Comparison of ENCODE assay signal across 7 mouse cellular contexts in the genomic region with DNA sequence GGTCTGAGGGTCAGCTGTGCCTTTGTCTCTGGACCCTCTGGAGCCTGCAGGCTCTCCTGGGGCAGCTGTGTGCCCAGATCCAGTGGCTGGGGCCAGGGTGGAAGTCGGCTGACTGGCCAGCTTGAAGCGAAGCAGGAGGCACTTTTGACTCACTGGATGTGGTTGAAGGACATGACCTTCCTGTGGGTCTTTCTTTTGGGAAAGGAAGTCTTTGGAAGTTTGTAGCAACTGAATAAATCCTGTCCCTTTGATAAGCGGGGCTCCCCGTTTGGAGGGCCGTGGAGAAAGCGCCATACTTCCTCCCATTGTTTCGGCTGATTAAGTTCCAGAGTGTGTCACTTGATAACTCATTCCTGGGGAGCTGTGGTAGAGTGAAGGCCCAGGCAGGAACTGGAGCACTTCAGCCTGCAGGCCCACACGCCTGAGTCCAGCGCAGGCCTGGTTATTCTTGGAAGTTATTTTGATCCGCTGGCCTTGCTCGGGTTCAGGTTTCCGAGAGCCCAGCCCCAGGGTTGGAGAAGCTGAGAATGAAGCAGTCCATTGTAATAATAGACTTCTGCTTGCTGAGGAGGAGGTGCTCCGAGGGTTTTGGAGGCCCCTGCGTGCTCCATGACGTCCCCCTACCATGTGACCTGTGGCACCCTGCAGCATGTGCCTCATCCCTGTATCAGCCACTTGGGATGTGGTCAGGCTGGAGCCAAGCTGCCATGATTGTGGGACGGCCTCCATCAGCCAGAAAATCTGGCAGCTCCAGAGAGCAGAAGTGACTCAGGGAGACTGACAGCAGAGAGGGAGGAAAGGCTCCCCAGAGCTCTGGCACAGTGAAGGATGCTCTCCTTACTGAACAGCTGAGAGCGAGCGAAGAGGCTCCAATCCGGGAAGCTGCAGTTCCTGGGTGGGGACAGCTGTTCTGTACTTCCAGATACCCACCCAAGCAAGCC.
A peak's percentile ranks its signal among the peaks of the same experiment; 100 is the strongest.
DNase-seq lines count a peak whose midpoint lies in the region; ATAC-seq lines count a peak whose summit lies in the region.

No protein-coding gene starts in this region.

- DNase-seq in liver, embryonic 11.5 days (ENCODE audit: low spot score): no peak
- no peak for DNase-seq in neural tube, embryonic 11.5 days (ENCODE audit: low spot score)
- no peak for DNase-seq in thymus, postnatal 0 days (ENCODE audit: low spot score)

- H3K4me1 ChIP-seq in embryonic facial prominence, embryonic 13.5 days: peaks cover 8% of the 10 kb centered on the region; the same call in 1 of the 2 replicates
- peaks cover 73% of the 10 kb centered on the region for H3K4me1 ChIP-seq in heart, embryonic 12.5 days (replicated peaks)
- peaks cover 16% of the 10 kb centered on the region for H3K4me1 ChIP-seq in kidney, embryonic 15.5 days
- H3K4me1 ChIP-seq in liver, embryonic 11.5 days (replicated peaks; ENCODE audit: control insufficient read depth, insufficient read depth, low read length): no peaks in the 10 kb centered on the region
- H3K4me1 ChIP-seq in neural tube, embryonic 11.5 days (ENCODE audit: control insufficient read depth, insufficient read depth, low read length): peaks cover 5% of the 10 kb centered on the region; the same call in 1 of the 2 replicates

- H3K36me3 ChIP-seq in embryonic facial prominence, embryonic 13.5 days: no peaks in the 10 kb centered on the region
- H3K36me3 ChIP-seq in heart, embryonic 12.5 days: no peaks in the 10 kb centered on the region
- no peaks in the 10 kb centered on the region for H3K36me3 ChIP-seq in kidney, embryonic 15.5 days
- H3K36me3 ChIP-seq in liver, embryonic 11.5 days (ENCODE audit: control insufficient read depth, insufficient read depth, low read length): no peaks in the 10 kb centered on the region
- no peaks in the 10 kb centered on the region for H3K36me3 ChIP-seq in neural tube, embryonic 11.5 days (ENCODE audit: control insufficient read depth, insufficient read depth, low read length)

- H3K9ac ChIP-seq in embryonic facial prominence, embryonic 13.5 days: no peak overlapping the region
- peak overlapping the region; percentile 68 for H3K9ac ChIP-seq in heart, embryonic 12.5 days
- H3K9ac ChIP-seq in kidney, embryonic 15.5 days: no peak overlapping the region
- no peak overlapping the region for H3K9ac ChIP-seq in liver, embryonic 11.5 days (ENCODE audit: low read depth, low read length)
- H3K9ac ChIP-seq in neural tube, embryonic 11.5 days (ENCODE audit: low read length): no peak overlapping the region

- no peak overlapping the region for H3K4me2 ChIP-seq in embryonic facial prominence, embryonic 13.5 days
- peak overlapping the region; percentile 55 for H3K4me2 ChIP-seq in heart, embryonic 12.5 days
- H3K4me2 ChIP-seq in kidney, embryonic 15.5 days: 0 out of 2 replicates have a peak overlapping the region, but pooled peaks have one; percentile 24
- H3K4me2 ChIP-seq in liver, embryonic 11.5 days: no peak overlapping the region
- no peak overlapping the region for H3K4me2 ChIP-seq in neural tube, embryonic 11.5 days (ENCODE audit: low read depth)

- WGBS in embryonic facial prominence, embryonic 13.5 days: 22% methylated on average over 19 of the region's 19 CpGs
- WGBS in heart, embryonic 12.5 days: 9% methylated on average over 19 of the region's 19 CpGs
- WGBS in kidney, embryonic 15.5 days: 23% methylated on average over 19 of the region's 19 CpGs
- 46% methylated on average over 19 of the region's 19 CpGs for WGBS in liver, embryonic 11.5 days
- 62% methylated on average over 19 of the region's 19 CpGs for WGBS in neural tube, embryonic 11.5 days

- H3K27ac ChIP-seq in embryonic facial prominence, embryonic 13.5 days: peak overlapping the region; percentile 76
- H3K27ac ChIP-seq in heart, embryonic 12.5 days (ENCODE audit: poor library complexity, severe bottlenecking): peak overlapping the region; percentile 98
- peak overlapping the region; percentile 92 for H3K27ac ChIP-seq in kidney, embryonic 15.5 days
- no peak overlapping the region for H3K27ac ChIP-seq in liver, embryonic 11.5 days (ENCODE audit: low read depth, low read length)
- H3K27ac ChIP-seq in neural tube, embryonic 11.5 days (ENCODE audit: low read depth, low read length): peak overlapping the region; percentile 2; the same call in 1 of the 2 replicates

- no peaks in the 10 kb centered on the region for H3K9me3 ChIP-seq in embryonic facial prominence, embryonic 13.5 days
- no peaks in the 10 kb centered on the region for H3K9me3 ChIP-seq in heart, embryonic 12.5 days (replicated peaks)
- no peaks in the 10 kb centered on the region for H3K9me3 ChIP-seq in kidney, embryonic 15.5 days (replicated peaks)
- H3K9me3 ChIP-seq in liver, embryonic 11.5 days (ENCODE audit: control insufficient read depth, low read length): no peaks in the 10 kb centered on the region
- H3K9me3 ChIP-seq in neural tube, embryonic 11.5 days (ENCODE audit: control insufficient read depth, low read length): no peaks in the 10 kb centered on the region

- no peaks in the 10 kb centered on the region for H3K27me3 ChIP-seq in embryonic facial prominence, embryonic 13.5 days
- no peaks in the 10 kb centered on the region for H3K27me3 ChIP-seq in heart, embryonic 12.5 days (replicated peaks)
- H3K27me3 ChIP-seq in kidney, embryonic 15.5 days: no peaks in the 10 kb centered on the region
- no peaks in the 10 kb centered on the region for H3K27me3 ChIP-seq in liver, embryonic 11.5 days (replicated peaks; ENCODE audit: control insufficient read depth, insufficient read depth, low read length)
- no peaks in the 10 kb centered on the region for H3K27me3 ChIP-seq in neural tube, embryonic 11.5 days (ENCODE audit: control insufficient read depth, insufficient read depth, low read length)

- ATAC-seq in cerebellum, adult (ENCODE audit: insufficient number of reproducible peaks, low FRiP score, low TSS enrichment): peak; percentile 48
- peak; percentile 64 for ATAC-seq in embryonic facial prominence, embryonic 13.5 days (ENCODE audit: insufficient number of reproducible peaks, insufficient read depth, low FRiP score, low TSS enrichment, low read depth)
- peak; percentile 89 for ATAC-seq in heart, embryonic 12.5 days (ENCODE audit: insufficient number of reproducible peaks, low FRiP score)
- peak; percentile 91 for ATAC-seq in kidney, embryonic 15.5 days (replicated peaks; ENCODE audit: low FRiP score)
- peak; percentile 41; the same call in 1 of the 2 replicates for ATAC-seq in liver, embryonic 11.5 days (replicated peaks; ENCODE audit: low FRiP score)
- no peak for ATAC-seq in neural tube, embryonic 11.5 days (ENCODE audit: insufficient read depth, low FRiP score, low TSS enrichment)

- H3K4me3 ChIP-seq in embryonic facial prominence, embryonic 13.5 days: no peak overlapping the region
- H3K4me3 ChIP-seq in heart, embryonic 12.5 days: 0 out of 2 replicates have a peak overlapping the region, but pooled peaks have one; percentile 4
- no peak overlapping the region for H3K4me3 ChIP-seq in kidney, embryonic 15.5 days (replicated peaks)
- no peak overlapping the region for H3K4me3 ChIP-seq in liver, embryonic 11.5 days (ENCODE audit: low read depth, low read length)
- no peak overlapping the region for H3K4me3 ChIP-seq in neural tube, embryonic 11.5 days (ENCODE audit: low read depth, low read length)

Comparison
In these comparisons a context has a peak if more than half of its experiments do, and no peak if none do; other contexts are left out.
1. H3K4me2 ChIP-seq: peak in heart, embryonic 12.5 days (single experiment) and kidney, embryonic 15.5 days (single experiment); none in embryonic facial prominence, embryonic 13.5 days (single experiment), liver, embryonic 11.5 days (single experiment) and neural tube, embryonic 11.5 days (single experiment).